Mouse (Mus musculus): ENCODE data around the gene Tgif2lx1.
"Not testable (repeated sequence)": the region's sequence is repeated elsewhere in the genome, so short reads cannot be mapped to it uniquely, and the experiment has no call there.

The Tgif2lx1 gene

DNA sequence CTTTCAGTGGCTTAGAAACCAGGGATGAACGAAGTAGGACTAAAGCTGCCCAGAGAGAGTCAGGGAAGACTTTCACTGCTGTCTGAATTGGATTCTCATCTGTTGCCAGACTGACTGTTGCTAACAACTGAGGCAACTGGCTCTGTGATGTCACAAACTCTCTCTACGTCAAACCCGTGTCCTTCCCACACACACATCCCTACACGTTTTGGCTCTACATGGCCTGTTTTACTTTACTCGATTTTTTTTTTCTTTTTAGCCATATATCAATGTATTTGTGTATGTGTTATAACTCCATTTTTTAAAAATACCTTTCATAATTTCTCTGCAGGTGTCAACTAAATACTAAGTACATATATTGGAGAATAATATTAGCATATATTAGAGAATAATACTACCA, at the start of gene Tgif2lx1:
Gene Tgif2lx1, minus strand, starts transcription at position 101 of the 400 bp plus-strand sequence.
- DNase-seq (ENCODE audit: low read depth, low spot score) = not testable (repeated sequence)
